Mouse (Mus musculus) regulatory T cell (primary cell): ENCODE measurements around the gene Irf1.

Experiments used
- in situ Hi-C: fragments of 300-600 bp; cut with MboI, MseI; formaldehyde crosslinking; loops from one replicate; pipeline ENCODE4 v1.15.1; 2025; ENCODE audit warnings: high pct_unique_total_duplicates

Irf1 gene

DNA sequence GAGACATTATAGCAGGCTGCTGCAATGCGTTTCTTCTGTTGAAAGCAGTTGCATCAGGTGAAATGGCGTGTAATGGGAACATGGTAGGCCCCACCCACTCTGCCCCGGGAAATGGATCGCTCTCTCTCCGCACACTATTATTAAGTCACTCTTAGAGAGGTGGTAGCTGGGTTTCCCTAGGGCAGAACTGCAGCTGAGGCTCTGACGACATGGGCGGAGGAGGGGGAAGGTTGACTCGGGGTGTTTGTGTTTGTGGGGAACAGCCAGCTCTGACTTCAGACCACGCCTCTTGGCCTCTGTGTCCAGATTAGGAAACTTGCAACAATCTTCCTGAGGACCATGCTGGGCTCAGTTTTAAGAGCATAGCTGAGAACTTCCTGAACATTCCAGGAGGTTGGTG, 36.0 kb downstream of the Irf1 start:
- in situ Hi-C loops, result no loop called here

- in situ Hi-C loops, result no loop called here
Measured at GRCm38 (mm10) chr11:53809354-53809753, 39.5 kb downstream of the Irf1 start.

DNA sequence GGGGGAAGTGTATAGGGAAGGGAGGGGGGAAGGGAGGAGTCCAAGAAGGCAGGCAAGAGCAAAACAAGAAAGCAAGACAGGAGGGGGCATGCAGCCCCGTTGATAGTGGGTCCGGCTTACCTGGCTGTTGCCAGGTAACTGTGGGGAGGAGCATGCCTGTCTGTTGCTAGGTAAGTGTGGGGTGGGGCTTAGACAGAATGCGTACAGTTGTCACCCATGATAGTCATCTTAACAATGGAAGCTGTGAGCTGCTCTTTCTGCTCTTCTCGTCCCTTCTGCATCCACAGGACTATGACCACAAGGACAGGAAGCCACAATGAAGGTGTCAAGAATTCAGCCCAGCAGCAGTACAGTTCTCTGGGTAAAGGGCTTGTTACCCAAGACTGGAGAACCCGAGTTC, 40.3 kb downstream of the Irf1 start:
- in situ Hi-C loops, result no loop called here

GRCm38 (mm10) chr11:53810749-53811148, 40.9 kb downstream of the Irf1 start:
- in situ Hi-C loops, result no loop called here

- in situ Hi-C loops, result no loop called here
Measured at GRCm38 (mm10) chr11:53811312-53811711, 41.5 kb downstream of the Irf1 start.

GRCm38 (mm10) chr11:53813001-53813868, 43.4 kb downstream of the Irf1 start:
- in situ Hi-C loops, result no loop called here

GRCm38 (mm10) chr11:53814810-53815209, 45.0 kb downstream of the Irf1 start:
- in situ Hi-C loops, result no loop called here

DNA sequence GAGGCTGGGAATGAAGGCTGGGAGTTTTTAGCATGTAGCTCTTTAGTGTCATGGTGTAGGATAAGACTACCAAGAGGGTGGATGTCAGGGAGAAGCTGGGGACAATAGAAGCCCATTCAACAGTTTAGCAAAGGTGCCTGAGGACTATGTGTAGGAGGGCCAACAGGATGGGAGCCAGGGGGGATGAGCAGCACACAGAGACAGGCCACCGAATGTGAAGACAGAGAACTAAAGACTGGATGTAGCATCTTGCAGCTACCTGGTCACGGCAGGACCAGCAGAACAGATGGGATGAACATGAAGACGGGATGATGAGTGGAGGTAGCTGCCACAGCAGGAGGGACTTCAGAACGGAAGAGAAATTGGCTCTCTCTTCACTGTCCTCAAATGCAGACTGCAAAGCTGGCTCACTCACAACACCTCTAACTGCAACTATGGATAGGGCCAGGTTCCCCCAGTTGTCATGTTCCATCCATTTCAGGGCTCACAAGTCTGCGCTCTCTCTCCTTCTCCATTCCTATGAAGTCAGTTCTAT, 47.1 kb downstream of the Irf1 start:
- in situ Hi-C loops, result no loop called here

GRCm38 (mm10) chr11:53818794-53819193, 49.0 kb downstream of the Irf1 start:
- in situ Hi-C loops, result no loop called here

- in situ Hi-C loops, result no loop called here
Measured at GRCm38 (mm10) chr11:53819511-53819910, 49.7 kb downstream of the Irf1 start.

GRCm38 (mm10) chr11:53820516-53821170, 50.8 kb downstream of the Irf1 start:
- in situ Hi-C loops, result no loop called here

DNA sequence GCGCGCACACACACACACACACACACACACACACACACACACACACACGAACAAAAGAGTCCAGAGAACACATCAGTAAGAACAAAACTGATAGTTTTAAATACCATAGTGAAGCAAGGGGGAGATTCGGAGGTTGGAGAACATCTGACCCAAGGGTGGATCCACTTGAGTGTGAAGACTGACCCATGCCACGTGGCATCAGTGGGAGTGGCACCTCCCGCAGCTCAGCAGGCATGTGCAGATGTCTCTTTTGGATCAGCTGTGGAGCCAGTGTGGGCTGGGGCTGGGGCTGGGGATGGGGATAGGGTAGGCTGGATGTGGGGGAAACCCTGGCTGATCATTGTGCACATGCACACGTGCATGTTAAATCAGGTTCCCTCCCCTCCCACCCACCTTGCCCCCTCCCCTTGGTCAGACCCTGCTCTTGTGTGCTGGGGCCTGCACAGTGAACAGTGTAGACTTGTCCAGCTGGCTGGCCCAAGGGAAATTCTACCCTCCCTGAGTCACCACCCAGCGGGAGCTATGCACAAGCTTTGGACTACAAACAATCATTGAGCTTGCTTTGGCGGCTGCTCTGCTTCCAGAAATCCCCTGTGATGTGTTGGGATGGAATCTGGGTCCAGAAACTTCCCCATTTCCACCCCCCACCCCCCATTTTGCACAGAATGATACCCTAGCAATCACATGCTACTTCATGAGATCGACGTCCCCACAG, 51.6 kb downstream of the Irf1 start:
- in situ Hi-C loops, result no loop called here

- in situ Hi-C loops, result no loop called here
Measured at GRCm38 (mm10) chr11:53821945-53822338, 52.1 kb downstream of the Irf1 start.

DNA sequence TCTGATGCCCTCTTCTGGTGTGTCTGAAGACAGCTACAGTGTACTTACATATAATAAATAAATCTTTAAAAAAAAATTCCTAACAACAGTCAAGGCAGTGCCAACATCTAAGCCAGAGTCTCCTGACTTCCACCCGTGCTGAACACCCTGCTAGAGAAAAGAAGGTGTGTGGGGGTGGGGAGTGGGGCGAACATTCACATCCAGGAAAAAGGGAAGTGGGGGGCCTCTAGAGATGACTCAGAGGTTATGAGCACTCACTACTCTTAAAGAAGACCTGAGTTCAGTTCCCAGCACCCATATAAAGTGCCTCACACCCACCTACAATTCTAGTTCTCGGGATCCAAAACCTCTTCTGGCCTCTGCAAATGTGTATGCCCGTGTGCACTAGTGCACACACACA, 55.6 kb downstream of the Irf1 start:
- in situ Hi-C loops, result no loop called here
